Mouse (Mus musculus) mesoderm, embryonic 11.5 days (tissue): ENCODE data around the gene Dao.
A peak's percentile ranks its signal among the peaks of the same experiment; 100 is the strongest.

Experiments
- DNase-seq: peaks from one replicate; pipeline ENCODE4 v3.0.0-alpha.2; 2012; ENCODE audit warnings: low read depth, low spot score

Gene Dao

DNA sequence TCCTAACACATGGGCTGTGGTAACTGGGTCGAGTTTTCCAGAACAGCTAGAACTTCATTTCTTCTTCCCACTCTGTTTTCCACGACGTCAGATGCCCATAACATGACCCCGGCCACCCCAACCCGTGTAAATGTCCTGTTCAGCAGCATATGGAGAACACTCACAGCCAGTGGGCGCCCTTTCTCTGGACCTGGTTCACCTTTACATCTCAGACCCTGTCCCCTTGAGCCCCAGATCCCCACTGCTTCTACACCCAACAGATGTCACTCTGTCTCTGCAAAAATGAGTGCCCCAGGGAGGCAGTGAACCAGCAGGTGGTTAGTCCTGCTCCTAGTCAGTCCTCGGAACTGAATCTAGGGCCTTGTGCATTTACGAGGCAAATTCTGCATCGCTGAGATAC, 64.5 kb downstream of the Dao start:
- DNase-seq: no peak

DNA sequence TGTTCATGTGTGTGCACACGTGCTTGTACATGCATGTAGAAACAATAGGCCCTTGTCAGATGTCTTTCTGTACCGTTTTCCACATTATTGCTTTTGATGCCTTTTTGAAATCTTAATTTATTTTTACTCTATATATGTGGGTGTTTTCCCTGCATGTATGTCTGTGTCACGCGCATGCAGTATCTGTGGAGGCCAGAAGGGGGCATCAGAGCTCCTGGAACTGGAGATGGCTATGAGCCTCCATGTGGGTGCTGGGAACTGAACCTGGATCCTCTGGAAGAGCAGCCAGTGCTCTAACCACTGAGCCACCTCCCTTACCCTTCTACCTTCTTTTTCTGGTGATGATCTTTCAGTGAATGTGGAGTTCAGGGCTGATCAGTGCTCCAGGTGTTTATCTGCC, 67.4 kb downstream of the Dao start:
- no peak for DNase-seq

DNA sequence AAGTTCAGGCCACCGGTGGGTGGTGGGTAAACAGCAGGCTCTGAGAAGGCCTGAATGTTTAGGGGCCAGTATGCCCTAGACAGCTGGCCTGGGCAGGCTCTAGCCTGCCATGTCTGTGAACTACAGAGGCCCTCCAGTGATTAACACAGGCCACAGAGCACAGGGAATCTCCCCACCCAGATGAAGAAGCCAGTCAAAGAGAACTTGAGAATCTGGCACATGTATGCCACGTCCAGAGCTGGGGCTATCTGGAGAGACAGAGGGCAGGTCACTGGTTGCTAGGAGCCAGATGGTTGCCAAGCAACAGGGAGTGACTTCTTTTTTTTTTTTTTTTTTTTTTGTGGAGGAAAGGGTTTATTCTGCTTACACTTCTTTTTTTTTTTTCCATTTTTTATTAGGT, 68.8 kb downstream of the Dao start:
- peak; percentile 54 for DNase-seq
